In genomic region chr2:76563862-76564261, GRCm38 (mm10) we compare ENCODE assay signal across 15 mouse cellular contexts.
DNase-seq lines count a peak whose midpoint lies in the region; ATAC-seq lines count a peak whose summit lies in the region.
"Had no signal": no experiment of that assay in that cellular context is flagged by ENCODE, and none has a peak within 500 bp of the region (broad histone marks: within the 10 kb centered on the region; RNA-seq: fewer than 3 reads in every experiment).

No protein-coding gene starts in this region.

- ATAC-seq in midbrain, embryonic 15.5 days (replicated peaks), result no peak

- H3K27me3 ChIP-seq in midbrain, embryonic 15.5 days (replicated peaks), result no peaks in the 10 kb centered on the region
- H3K27me3 ChIP-seq: liver, embryonic 15.5 days had no signal

- no peak overlapping the region for H3K27ac ChIP-seq in midbrain, embryonic 15.5 days
- H3K27ac ChIP-seq: heart, adult 2 months; hindbrain, embryonic 14.5 days; liver, embryonic 15.5 days had no signal

- 80% methylated on average over 4 of the region's 4 CpGs for WGBS in midbrain, embryonic 15.5 days

- no peaks in the 10 kb centered on the region for H3K36me3 ChIP-seq in midbrain, embryonic 15.5 days (replicated peaks)
- H3K36me3 ChIP-seq: liver, embryonic 15.5 days had no signal

- no peak overlapping the region for H3K4me3 ChIP-seq in midbrain, embryonic 15.5 days
- H3K4me3 ChIP-seq: heart, adult 2 months; liver, embryonic 15.5 days; myocyte had no signal

- DNase-seq in urinary bladder, postnatal 14 days (ENCODE audit: low spot score), result peak; percentile 75
- no peak for DNase-seq in urinary bladder, postnatal 4 days (ENCODE audit: low spot score in 2 of 2)
- DNase-seq in kidney, adult 18-20 months, result peak; percentile 79
- peak; percentile 84 to 88 for DNase-seq in kidney, postnatal 25 days
- peak; percentile 75 for DNase-seq in yolk sac, embryonic 10.5 days (ENCODE audit: low spot score)
- no peak for DNase-seq in adrenal gland, postnatal 4 days (ENCODE audit: low spot score in 2 of 2)
- DNase-seq: cerebellum, adult 11 months; heart, adult 2 months; right cerebral cortex, postnatal 25 days; thymus, postnatal 14 days had no signal

- H3K4me2 ChIP-seq in midbrain, embryonic 15.5 days, result no peak overlapping the region
- H3K4me2 ChIP-seq: hindbrain, embryonic 14.5 days; liver, embryonic 15.5 days; midbrain, embryonic 11.5 days had no signal

- no peaks in the 10 kb centered on the region for H3K4me1 ChIP-seq in midbrain, embryonic 15.5 days
- H3K4me1 ChIP-seq: liver, embryonic 15.5 days had no signal

- H3K9me3 ChIP-seq in midbrain, embryonic 15.5 days, result no peaks in the 10 kb centered on the region
- H3K9me3 ChIP-seq: liver, embryonic 15.5 days had no signal

- H3K9ac ChIP-seq in midbrain, embryonic 15.5 days, result no peak overlapping the region
- H3K9ac ChIP-seq: hindbrain, embryonic 14.5 days; liver, embryonic 15.5 days had no signal

Comparison
In these comparisons a context has a peak if more than half of its experiments do, and no peak if none do; other contexts are left out.
1. DNase-seq: peak in urinary bladder, postnatal 14 days (single experiment), kidney, adult 18-20 months (single experiment), kidney, postnatal 25 days (2 of 2) and yolk sac, embryonic 10.5 days (single experiment); none in urinary bladder, postnatal 4 days (0 of 2) and adrenal gland, postnatal 4 days (0 of 2).